Mouse (Mus musculus): ENCODE data around the gene Zdhhc17. TPM values are rescaled to one million over a fixed set of nuclear protein-coding genes. Genes with fewer than 3 reads are reported as not detected.

Zdhhc17 gene
- total and polyA plus RNA-seq, 3 experiments: 5.8 to 8.0 (median 7.3) TPM

DNA sequence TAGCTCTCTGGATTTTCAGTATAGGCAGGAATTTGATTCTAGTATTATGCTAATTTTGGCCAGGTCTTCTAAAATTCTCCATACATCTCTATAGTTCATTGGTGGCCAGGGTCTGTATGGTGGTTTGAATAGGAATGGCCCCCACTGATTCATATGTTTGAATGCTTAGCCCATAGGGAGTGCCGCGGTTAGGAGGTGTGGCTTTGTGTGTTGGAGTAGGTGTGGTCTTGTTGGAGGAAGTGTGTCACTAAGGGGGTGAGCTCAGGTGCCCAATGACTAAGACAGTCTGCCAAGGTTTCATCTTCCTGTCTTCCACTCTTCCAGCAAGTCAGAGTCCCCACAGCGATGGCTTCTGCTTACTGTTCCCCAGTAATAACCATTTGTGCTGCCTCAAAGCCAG is 106.1 kb downstream of the Zdhhc17 start:
- no peak for TF ChIP-seq JUND (conservative IDR thresholded peaks at IDR 0.05; ENCODE audit: low read depth, low read length)
- TF ChIP-seq SIN3A (IDR thresholded peaks at IDR 0.05; ENCODE audit: low read length): no peak
- no peak for TF ChIP-seq PAX5 (IDR thresholded peaks at IDR 0.05; ENCODE audit: low read length)
- no peak for TF ChIP-seq USF2 (conservative IDR thresholded peaks at IDR 0.05; ENCODE audit: low read depth, low read length)
- TF ChIP-seq GABPA (IDR thresholded peaks at IDR 0.05; ENCODE audit: insufficient replicate concordance, low read depth, low read length): no peak
- no peak for TF ChIP-seq ELF1 (IDR thresholded peaks at IDR 0.05; ENCODE audit: low read depth, low read length)
- no peak for TF ChIP-seq CTCF (conservative IDR thresholded peaks at IDR 0.05 in 1 of 2, IDR thresholded peaks at IDR 0.05 in 1 of 2; ENCODE audit: low read depth in 2 of 2, low read length in 2 of 2)
- no peak for TF ChIP-seq ZNF384 (IDR thresholded peaks at IDR 0.05; ENCODE audit: low read depth, low read length)
- TF ChIP-seq ZMIZ1 (IDR thresholded peaks at IDR 0.05; ENCODE audit: low read depth, low read length): no peak
- TF ChIP-seq NRF1 (IDR thresholded peaks at IDR 0.05; ENCODE audit: low read depth, low read length): no peak
- TF ChIP-seq RCOR1 (conservative IDR thresholded peaks at IDR 0.05; ENCODE audit: low read depth, low read length): no peak
- no peak overlapping the region for H3K9ac ChIP-seq (ENCODE audit: insufficient read depth, low read depth)
- H3K4me1 ChIP-seq (ENCODE audit: control insufficient read depth in 1 of 2, insufficient read depth in 2 of 2): no peaks in the 10 kb centered on the region
- no peak overlapping the region for H3K27ac ChIP-seq (ENCODE audit: insufficient read depth, low read depth)
- no peaks in the 10 kb centered on the region for H3K27me3 ChIP-seq (replicated peaks)
- dilution Hi-C loops (cut with MboI; ENCODE audit: extremely low pct_ligation_motif_present, extremely low pct_unique_long_range_greater_than_20kb, low sequenced_read_pairs) (no loop called here), in situ Hi-C loops (cut with MboI; ENCODE audit: low pct_ligation_motif_present, low pct_unique_long_range_greater_than_20kb, low sequenced_read_pairs) (no loop called here)
- H3K4me3 ChIP-seq (replicated peaks in 1 of 3; ENCODE audit: low read depth in 2 of 3, low read length in 2 of 3, poor library complexity in 1 of 3): no peak overlapping the region
- no peaks in the 10 kb centered on the region for H3K9me3 ChIP-seq (replicated peaks; ENCODE audit: low read length)
- H3K79me2 ChIP-seq (replicated peaks; ENCODE audit: control insufficient read depth, extremely low read depth, insufficient read depth, poor library complexity, severe bottlenecking): no peaks in the 10 kb centered on the region
- no peak for DNase-seq (ENCODE audit: extremely low read depth)
- H3K4me2 ChIP-seq (ENCODE audit: insufficient read depth, low read depth, poor library complexity, severe bottlenecking): no peak overlapping the region
- H3K36me3 ChIP-seq (replicated peaks in 1 of 2; ENCODE audit: control insufficient read depth in 1 of 2, insufficient read depth in 1 of 2, low read length in 1 of 2): no peaks in the 10 kb centered on the region

DNA sequence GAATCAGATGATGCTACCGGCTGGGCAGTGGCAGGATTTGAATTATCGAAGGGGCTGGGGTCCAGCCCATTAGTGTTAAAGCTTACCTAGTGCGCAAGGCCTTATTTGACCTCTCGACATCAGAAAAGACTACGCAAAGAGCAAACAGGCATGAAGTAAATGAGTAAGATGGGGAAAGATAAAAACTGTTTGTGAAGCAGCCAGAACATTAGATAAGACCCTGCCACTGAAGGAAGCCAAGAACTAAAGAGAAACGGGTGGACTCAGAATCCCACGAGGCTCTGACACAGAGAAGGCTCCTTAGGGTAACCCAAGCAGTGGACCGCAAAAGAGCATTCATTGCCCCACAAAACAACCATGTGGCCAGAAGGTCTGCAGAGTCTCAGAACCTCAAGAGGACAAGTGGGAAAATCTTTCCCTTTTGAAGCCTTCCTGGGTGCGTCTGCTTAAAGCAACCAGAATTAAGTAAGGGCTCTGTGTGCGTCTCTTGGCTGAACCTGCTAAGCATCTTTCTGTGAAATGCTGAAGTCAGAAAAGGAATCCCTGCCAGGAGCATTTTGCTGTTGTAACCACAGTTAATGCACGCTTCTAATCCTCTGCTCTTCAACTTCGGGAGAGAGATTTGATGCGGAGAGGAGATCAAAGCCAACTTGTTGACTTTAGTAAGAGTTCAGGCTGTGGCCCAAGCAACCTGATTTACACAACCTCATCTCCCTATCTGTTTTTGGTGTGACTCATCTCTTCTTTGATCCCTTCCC is 110.0 kb downstream of the Zdhhc17 start:
- dilution Hi-C loops (cut with MboI; ENCODE audit: extremely low pct_ligation_motif_present, extremely low pct_unique_long_range_greater_than_20kb, low sequenced_read_pairs): no loop called here
- no peak overlapping the region for H3K4me2 ChIP-seq (ENCODE audit: insufficient read depth, low read depth, poor library complexity, severe bottlenecking)
- no peaks in the 10 kb centered on the region for H3K27me3 ChIP-seq (replicated peaks)
- peaks cover 4% of the 10 kb centered on the region for H3K9me3 ChIP-seq (replicated peaks; ENCODE audit: low read length)
- H3K36me3 ChIP-seq (replicated peaks in 1 of 2; ENCODE audit: control insufficient read depth in 1 of 2, insufficient read depth in 1 of 2, low read length in 1 of 2): no peaks in the 10 kb centered on the region
- H3K27ac ChIP-seq (ENCODE audit: insufficient read depth, low read depth): no peak overlapping the region
- no peak overlapping the region for H3K4me3 ChIP-seq (replicated peaks in 1 of 3; ENCODE audit: low read depth in 2 of 3, low read length in 2 of 3, poor library complexity in 1 of 3)
- no peaks in the 10 kb centered on the region for H3K79me2 ChIP-seq (replicated peaks; ENCODE audit: control insufficient read depth, extremely low read depth, insufficient read depth, poor library complexity, severe bottlenecking)
- H3K4me1 ChIP-seq (ENCODE audit: control insufficient read depth in 1 of 2, insufficient read depth in 2 of 2): no peaks in the 10 kb centered on the region
- no peak for TF ChIP-seq UBTF (IDR thresholded peaks at IDR 0.05; ENCODE audit: low read depth, low read length)
- TF ChIP-seq MAZ (IDR thresholded peaks at IDR 0.05; ENCODE audit: low read depth, low read length): no peak
- no peak for TF ChIP-seq ETS1 (conservative IDR thresholded peaks at IDR 0.05; ENCODE audit: low read depth, low read length)
- no peak for TF ChIP-seq CTCF (conservative IDR thresholded peaks at IDR 0.05 in 1 of 2, IDR thresholded peaks at IDR 0.05 in 1 of 2; ENCODE audit: low read depth in 2 of 2, low read length in 2 of 2)
- no peak for TF ChIP-seq BHLHE40 (IDR thresholded peaks at IDR 0.05; ENCODE audit: low read depth, low read length)
- no peak for DNase-seq (ENCODE audit: extremely low read depth)
- H3K9ac ChIP-seq (ENCODE audit: insufficient read depth, low read depth): no peak overlapping the region
- in situ Hi-C loops (cut with MboI; ENCODE audit: low pct_ligation_motif_present, low pct_unique_long_range_greater_than_20kb, low sequenced_read_pairs): no loop called here

Other genes with a start within 250 kb of the Zdhhc17 start
- 0.92 and 1.3 TPM in 2 replicates for gene Csrp2, start 90.4 kb downstream of the Zdhhc17 start, total RNA-seq (2012; rRNA removed)
- 0.82 and 1.2 TPM in 2 replicates for gene Csrp2, start 90.4 kb downstream of the Zdhhc17 start, total RNA-seq (2014; rRNA removed)
- gene Csrp2, start 90.4 kb downstream of the Zdhhc17 start, polyA plus RNA-seq (2012; ENCODE audit: insufficient read length, low read depth): 0.87 and 1.3 TPM in 2 replicates
- 18.0 and 23.4 TPM in 2 replicates for gene Osbpl8, start 154.6 kb upstream of the Zdhhc17 start, total RNA-seq (2012; rRNA removed)
- 26.4 and 29.6 TPM in 2 replicates for gene Osbpl8, start 154.6 kb upstream of the Zdhhc17 start, total RNA-seq (2014; rRNA removed)
- 12.9 and 13.0 TPM in 2 replicates for gene Osbpl8, start 154.6 kb upstream of the Zdhhc17 start, polyA plus RNA-seq (2012; ENCODE audit: insufficient read length, low read depth)